Comparison of ENCODE assay signal across 17 mouse cellular contexts in genomic region chr12:76508909-76509440, GRCm38 (mm10). TPM values are rescaled to one million over a fixed set of nuclear protein-coding genes. Genes with fewer than 3 reads are reported as not detected.
DNase-seq lines count a peak whose midpoint lies in the region; ATAC-seq and TF ChIP-seq lines count a peak whose summit lies in the region.
"Had no signal": no experiment of that assay in that cellular context is flagged by ENCODE, and none has a peak within 500 bp of the region (broad histone marks: within the 10 kb centered on the region; RNA-seq: fewer than 3 reads in every experiment).

No protein-coding gene starts in this region.

- no peak for ATAC-seq in embryonic facial prominence, embryonic 14.5 days (ENCODE audit: low read depth)
- ATAC-seq in midbrain, postnatal 0 days (ENCODE audit: low FRiP score) = no peak
- no peak for ATAC-seq in midbrain, embryonic 16.5 days

- H3K4me2 ChIP-seq in embryonic facial prominence, embryonic 14.5 days (ENCODE audit: low read depth, low read length) = no peak overlapping the region
- H3K4me2 ChIP-seq in midbrain, postnatal 0 days (ENCODE audit: low read depth, low read length, poor library complexity, severe bottlenecking) = no peak overlapping the region
- H3K4me2 ChIP-seq in midbrain, embryonic 16.5 days (ENCODE audit: low read length) = no peak overlapping the region
- H3K4me2 ChIP-seq: embryonic facial prominence, embryonic 15.5 days; liver, embryonic 15.5 days had no signal

- H3K9me3 ChIP-seq in embryonic facial prominence, embryonic 14.5 days (ENCODE audit: control insufficient read depth, low read length) = no peaks in the 10 kb centered on the region
- H3K9me3 ChIP-seq in embryonic facial prominence, embryonic 10.5 days = no peaks in the 10 kb centered on the region
- no peaks in the 10 kb centered on the region for H3K9me3 ChIP-seq in midbrain, postnatal 0 days (ENCODE audit: low read length)
- no peaks in the 10 kb centered on the region for H3K9me3 ChIP-seq in midbrain, embryonic 16.5 days (replicated peaks; ENCODE audit: control insufficient read depth, low read length, poor library complexity, severe bottlenecking)
- H3K9me3 ChIP-seq: embryonic facial prominence, embryonic 15.5 days; forebrain, embryonic 10.5 days; liver, embryonic 15.5 days had no signal

- no peaks in the 10 kb centered on the region for H3K27me3 ChIP-seq in embryonic facial prominence, embryonic 14.5 days (replicated peaks; ENCODE audit: control insufficient read depth, insufficient read depth, low read length)
- no peaks in the 10 kb centered on the region for H3K27me3 ChIP-seq in embryonic facial prominence, embryonic 10.5 days (replicated peaks; ENCODE audit: low read depth, poor library complexity, severe bottlenecking)
- no peaks in the 10 kb centered on the region for H3K27me3 ChIP-seq in midbrain, postnatal 0 days (ENCODE audit: insufficient read depth, low read length)
- no peaks in the 10 kb centered on the region for H3K27me3 ChIP-seq in midbrain, embryonic 16.5 days (ENCODE audit: control insufficient read depth, insufficient read depth, low read depth, low read length)
- H3K27me3 ChIP-seq: CH12.LX; embryonic facial prominence, embryonic 15.5 days; liver, embryonic 15.5 days had no signal

- no peaks in the 10 kb centered on the region for H3K36me3 ChIP-seq in embryonic facial prominence, embryonic 14.5 days (ENCODE audit: control insufficient read depth, insufficient read depth, low read length)
- H3K36me3 ChIP-seq in embryonic facial prominence, embryonic 10.5 days (replicated peaks) = no peaks in the 10 kb centered on the region
- no peaks in the 10 kb centered on the region for H3K36me3 ChIP-seq in midbrain, postnatal 0 days (ENCODE audit: insufficient read depth, low read length)
- H3K36me3 ChIP-seq in midbrain, embryonic 16.5 days (ENCODE audit: control insufficient read depth, insufficient read depth, low read length) = no peaks in the 10 kb centered on the region
- H3K36me3 ChIP-seq: embryonic facial prominence, embryonic 15.5 days; forebrain, embryonic 10.5 days; liver, embryonic 15.5 days had no signal

- WGBS in embryonic facial prominence, embryonic 14.5 days = 68% methylated on average over 7 of the region's 7 CpGs
- WGBS in embryonic facial prominence, embryonic 10.5 days = 87% methylated on average over 7 of the region's 7 CpGs
- 69% methylated on average over 7 of the region's 7 CpGs for WGBS in midbrain, postnatal 0 days
- 75% methylated on average over 7 of the region's 7 CpGs for WGBS in midbrain, embryonic 16.5 days

- no peak overlapping the region for H3K27ac ChIP-seq in embryonic facial prominence, embryonic 14.5 days (replicated peaks; ENCODE audit: low read depth, low read length)
- no peak overlapping the region for H3K27ac ChIP-seq in embryonic facial prominence, embryonic 10.5 days (replicated peaks)
- no peak overlapping the region for H3K27ac ChIP-seq in midbrain, postnatal 0 days (ENCODE audit: low read depth, low read length)
- H3K27ac ChIP-seq in midbrain, embryonic 16.5 days (ENCODE audit: low read length) = no peak overlapping the region
- H3K27ac ChIP-seq: embryonic facial prominence, embryonic 15.5 days; forebrain, embryonic 10.5 days; liver, embryonic 15.5 days had no signal

- DNase-seq in embryonic facial prominence, embryonic 14.5 days (ENCODE audit: low spot score) = peak; percentile 48
- no peak for DNase-seq in embryonic facial prominence, embryonic 10.5 days (ENCODE audit: low spot score)
- peak; percentile 34 for DNase-seq in midbrain, postnatal 0 days (ENCODE audit: low spot score)
- DNase-seq in kidney, postnatal 10 days = peak; percentile 78
- no peak for DNase-seq in embryo, embryonic 11 days
- DNase-seq in ovary, postnatal 10 days (ENCODE audit: low spot score) = no peak
- DNase-seq in urinary bladder, postnatal 14 days (ENCODE audit: low spot score) = no peak
- DNase-seq: adrenal gland, postnatal 10 days; cerebellum, adult 18-20 months; gastrocnemius, postnatal 36 days; lung, postnatal 14 days; thymus, postnatal 4 days had no signal

- no peak for TF ChIP-seq CTCF in midbrain, postnatal 0 days (IDR thresholded peaks at IDR 0.05)

- no peak overlapping the region for H3K4me3 ChIP-seq in embryonic facial prominence, embryonic 14.5 days (ENCODE audit: low read depth, low read length)
- H3K4me3 ChIP-seq in embryonic facial prominence, embryonic 10.5 days = no peak overlapping the region
- no peak overlapping the region for H3K4me3 ChIP-seq in midbrain, postnatal 0 days (ENCODE audit: low read depth, low read length)
- no peak overlapping the region for H3K4me3 ChIP-seq in midbrain, embryonic 16.5 days (ENCODE audit: low read depth, low read length)
- H3K4me3 ChIP-seq: embryonic facial prominence, embryonic 15.5 days; forebrain, embryonic 10.5 days; liver, embryonic 15.5 days had no signal

- no peak overlapping the region for H3K9ac ChIP-seq in embryonic facial prominence, embryonic 14.5 days (ENCODE audit: low read depth, low read length)
- H3K9ac ChIP-seq in midbrain, postnatal 0 days (replicated peaks; ENCODE audit: low read length, poor library complexity, severe bottlenecking) = no peak overlapping the region
- no peak overlapping the region for H3K9ac ChIP-seq in midbrain, embryonic 16.5 days (ENCODE audit: low read depth, low read length)
- H3K9ac ChIP-seq: embryonic facial prominence, embryonic 15.5 days; liver, embryonic 15.5 days had no signal

- H3K4me1 ChIP-seq in embryonic facial prominence, embryonic 14.5 days (ENCODE audit: control insufficient read depth, insufficient read depth, low read length) = peaks cover 11% of the 10 kb centered on the region; the same call in 1 of the 2 replicates
- H3K4me1 ChIP-seq in embryonic facial prominence, embryonic 10.5 days = peaks cover 15% of the 10 kb centered on the region
- no peaks in the 10 kb centered on the region for H3K4me1 ChIP-seq in midbrain, postnatal 0 days (ENCODE audit: insufficient read depth, low read length)
- H3K4me1 ChIP-seq in midbrain, embryonic 16.5 days (ENCODE audit: control insufficient read depth, insufficient read depth, low read length) = no peaks in the 10 kb centered on the region; the same call in 1 of the 2 replicates
- H3K4me1 ChIP-seq: liver, embryonic 15.5 days had no signal

RNA-seq across cellular contexts. Expression of gene Plekhg3, which starts 21.7 kb away (rescaled TPM):
- 6.3 and 7.3 TPM in 2 replicates for polyA plus RNA-seq in embryonic facial prominence, embryonic 14.5 days (2014; fragmentation: Nextera tagmentation; extraction: Ambion mirVana)
- polyA plus RNA-seq in embryonic facial prominence, embryonic 10.5 days (2016; fragmentation: Nextera tagmentation; extraction: Ambion mirVana) = 3.3 and 3.9 TPM in 2 replicates
- total RNA-seq in midbrain, postnatal 0 days (2014; rRNA removed) = 6.2 and 8.4 TPM in 2 replicates
- 0.71 and 1.2 TPM in 2 replicates for polyA plus RNA-seq in midbrain, postnatal 0 days (2015; fragmentation: Nextera tagmentation; extraction: Ambion mirVana)
- polyA plus RNA-seq in midbrain, embryonic 16.5 days (2015; fragmentation: Nextera tagmentation; extraction: Ambion mirVana) = 0.93 and 1.3 TPM in 2 replicates

Comparison
In these comparisons a context has a peak if more than half of its experiments do, and no peak if none do; other contexts are left out.
1. DNase-seq: peak in embryonic facial prominence, embryonic 14.5 days (single experiment), midbrain, postnatal 0 days (single experiment) and kidney, postnatal 10 days (single experiment); none in embryonic facial prominence, embryonic 10.5 days (single experiment), embryo, embryonic 11 days (single experiment), ovary, postnatal 10 days (single experiment) and urinary bladder, postnatal 14 days (single experiment).